Mouse (Mus musculus) heart, embryonic 16.5 days (tissue): ENCODE measurements around the gene Clec4f. TPM values are rescaled to one million over a fixed set of nuclear protein-coding genes. Genes with fewer than 3 reads are reported as not detected.

Experiments used
- ATAC-seq: fragments of 200-750 bp; cut with Nextera tagmentation; replicated peaks from 2 replicates; pipeline ENCODE4 v1.8.0; 2017; ENCODE audit warnings: moderate number of reproducible peaks; ENCODE audit not compliant: insufficient read depth, low FRiP score; ENCODE audit errors: extremely low read depth
- H3K27ac ChIP-seq: fragments of 300-500 bp; sonication (generic); 2 replicates; pipeline ENCODE4 v1.5.1; 2014; ENCODE audit warnings: mild to moderate bottlenecking, low read length, control low read depth, moderate library complexity
- H3K27me3 ChIP-seq: fragments of 300-500 bp; sonication (generic); 2 replicates; pipeline ENCODE4 v1.6.1; 2014; ENCODE audit warnings: low read length, mixed read lengths; ENCODE audit not compliant: control insufficient read depth, insufficient read depth
- H3K36me3 ChIP-seq: fragments of 300-500 bp; sonication (generic); 2 replicates; pipeline ENCODE4 v1.6.1; 2014; ENCODE audit not compliant: control insufficient read depth, insufficient read depth
- H3K4me1 ChIP-seq: fragments of 300-500 bp; sonication (generic); 2 replicates; pipeline ENCODE4 v1.6.1; 2014; ENCODE audit warnings: low read length, mixed read lengths; ENCODE audit not compliant: control insufficient read depth, insufficient read depth
- H3K4me2 ChIP-seq: fragments of 300-500 bp; sonication (generic); 2 replicates; pipeline ENCODE4 v1.6.1; 2014; ENCODE audit warnings: low read depth, mild to moderate bottlenecking, control low read depth, low read length
- H3K4me3 ChIP-seq: fragments of 300-500 bp; sonication (generic); 2 replicates; pipeline ENCODE4 v1.5.1; 2014; ENCODE audit warnings: mild to moderate bottlenecking, control low read depth, low read length
- H3K9ac ChIP-seq: fragments of 300-500 bp; sonication (generic); 2 replicates; pipeline ENCODE4 v1.6.1; 2014; ENCODE audit warnings: low read length, control low read depth
- H3K9me3 ChIP-seq: fragments of 300-500 bp; sonication (generic); replicated peaks from 2 replicates; pipeline ENCODE4 v1.6.1; 2016; ENCODE audit warnings: low read length; ENCODE audit not compliant: control insufficient read depth
- WGBS: fragments of 180-500 bp; shearing (Covaris S2); extraction: QIAGEN DNeasy Blood & Tissue Kit; methylation state at CpG from one replicate; pipeline ENCODE4 v1.1.7; 2014; 5-methylcytosine and 5-hydroxymethylcytosine counted together
- polyA plus RNA-seq: library from polyadenylated mRNA; unstranded; fragments of >200 nt; fragmentation: Nextera tagmentation; extraction: Ambion mirVana; gene quantifications from 2 replicates; pipeline ENCODE4 v1.2.1, GENCODE M21; 2015

Clec4f gene
- polyA plus RNA-seq, 1 experiment from 2014 or later, result 0.20 TPM

DNA sequence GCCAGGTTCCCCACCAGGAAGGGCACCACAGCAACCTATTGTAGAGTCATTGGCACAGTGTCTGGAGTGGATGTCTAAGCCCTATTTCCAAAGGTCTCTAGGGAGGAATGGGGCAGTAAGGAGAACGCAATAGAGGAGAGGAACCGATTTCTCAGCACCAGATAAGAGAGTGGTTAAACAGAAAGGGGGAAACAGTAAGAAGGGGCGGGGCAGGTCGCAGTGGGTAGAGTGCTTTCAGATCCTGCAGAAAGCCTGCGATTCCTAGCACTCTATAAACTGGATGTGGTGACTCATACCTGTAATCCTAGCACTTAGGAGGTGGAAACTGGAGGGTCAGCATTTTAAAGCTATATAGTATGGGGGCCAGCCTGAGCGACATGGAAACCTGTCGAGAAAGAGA lies 40.7 kb upstream of the Clec4f start:
- WGBS, result 2% methylated on average over 7 of the region's 7 CpGs
- Histone ChIP-seq H3K27me3 (peaks cover 94% of the 10 kb centered on the region), H3K4me3 (no peak overlapping the region), H3K27ac (no peak overlapping the region), H3K9ac (no peak overlapping the region), H3K36me3 (no peaks in the 10 kb centered on the region), H3K4me2 (no peak overlapping the region), H3K4me1 (no peaks in the 10 kb centered on the region), H3K9me3 (no peaks in the 10 kb centered on the region)
- no peak for ATAC-seq

DNA sequence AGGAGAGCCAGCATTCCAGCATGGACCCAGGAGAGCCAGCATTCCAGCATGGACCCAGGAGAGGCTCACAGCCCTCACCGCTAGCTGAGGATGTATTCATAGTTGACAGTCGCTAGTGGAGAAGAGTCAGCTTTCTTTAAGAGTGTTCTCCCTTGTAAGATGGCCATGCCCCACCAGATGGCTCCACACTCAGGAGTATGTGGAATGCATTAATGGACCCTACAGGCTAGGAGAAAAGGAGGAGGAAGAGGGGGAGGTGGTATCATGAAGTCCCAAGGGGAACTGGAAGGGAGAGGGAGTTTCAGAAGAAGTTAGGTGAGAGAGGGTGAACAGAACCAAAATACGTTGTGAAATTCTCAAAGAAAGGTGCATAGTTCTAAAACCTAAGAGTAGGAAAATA lies 39.7 kb upstream of the Clec4f start:
- Histone ChIP-seq H3K27ac (no peak overlapping the region), H3K4me3 (no peak overlapping the region), H3K27me3 (peaks cover 95% of the 10 kb centered on the region), H3K4me1 (no peaks in the 10 kb centered on the region), H3K36me3 (no peaks in the 10 kb centered on the region), H3K9ac (no peak overlapping the region), H3K9me3 (no peaks in the 10 kb centered on the region), H3K4me2 (no peak overlapping the region)
- no peak for ATAC-seq
- WGBS, result 2% methylated on average over 3 of the region's 3 CpGs

DNA sequence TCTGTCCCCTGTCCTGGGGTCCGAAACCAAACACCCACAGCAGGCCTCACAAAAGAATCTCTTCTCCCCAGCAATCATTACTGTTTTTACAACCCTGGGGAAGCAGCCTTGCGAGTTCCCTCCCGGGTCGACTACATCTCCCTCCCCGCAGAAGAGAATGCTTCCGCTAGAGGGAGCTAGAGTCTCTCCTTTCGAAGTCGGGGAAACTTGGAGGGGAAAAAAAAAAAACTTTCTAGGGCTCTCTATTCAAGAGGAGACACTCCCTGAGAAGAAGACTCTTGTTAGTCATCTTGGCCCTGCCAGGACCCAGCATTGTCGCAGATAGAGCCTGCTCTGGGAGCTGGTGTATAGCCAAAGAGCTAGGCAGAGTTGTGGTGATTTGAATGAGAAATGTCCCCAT lies 37.8 kb upstream of the Clec4f start:
- Histone ChIP-seq H3K9me3 (no peaks in the 10 kb centered on the region), H3K36me3 (no peaks in the 10 kb centered on the region), H3K27me3 (peaks cover 94% of the 10 kb centered on the region), H3K27ac (no peak overlapping the region), H3K4me1 (no peaks in the 10 kb centered on the region), H3K4me3 (no peak overlapping the region), H3K9ac (no peak overlapping the region), H3K4me2 (no peak overlapping the region)
- WGBS, result 0% methylated on average over 9 of the region's 9 CpGs
- ATAC-seq, result no peak

DNA sequence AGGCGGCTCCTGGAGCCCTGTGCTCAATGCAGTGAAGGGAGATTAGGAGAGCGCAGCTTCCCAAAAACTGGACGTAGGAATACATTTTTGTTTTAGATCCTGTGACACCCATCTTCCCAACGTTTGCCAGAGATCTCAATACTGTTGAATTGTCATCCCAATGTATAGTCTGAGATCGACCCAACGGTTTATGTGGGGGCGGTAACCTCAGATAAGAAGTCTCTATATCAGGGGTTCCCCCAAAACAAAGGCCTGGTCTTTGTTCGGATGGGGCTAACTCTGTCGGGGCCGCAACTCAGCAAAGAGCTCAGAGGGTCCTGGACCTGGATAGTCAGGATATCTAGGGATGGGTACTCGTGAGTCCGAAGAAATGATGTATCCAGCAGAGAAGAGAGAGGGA lies 37.0 kb upstream of the Clec4f start:
- Histone ChIP-seq H3K36me3 (no peaks in the 10 kb centered on the region), H3K4me2 (no peak overlapping the region), H3K4me3 (no peak overlapping the region), H3K9ac (no peak overlapping the region), H3K9me3 (no peaks in the 10 kb centered on the region), H3K4me1 (no peaks in the 10 kb centered on the region), H3K27ac (no peak overlapping the region), H3K27me3 (peaks cover 85% of the 10 kb centered on the region)
- ATAC-seq, result no peak
- WGBS, result 2% methylated on average over 12 of the region's 12 CpGs

DNA sequence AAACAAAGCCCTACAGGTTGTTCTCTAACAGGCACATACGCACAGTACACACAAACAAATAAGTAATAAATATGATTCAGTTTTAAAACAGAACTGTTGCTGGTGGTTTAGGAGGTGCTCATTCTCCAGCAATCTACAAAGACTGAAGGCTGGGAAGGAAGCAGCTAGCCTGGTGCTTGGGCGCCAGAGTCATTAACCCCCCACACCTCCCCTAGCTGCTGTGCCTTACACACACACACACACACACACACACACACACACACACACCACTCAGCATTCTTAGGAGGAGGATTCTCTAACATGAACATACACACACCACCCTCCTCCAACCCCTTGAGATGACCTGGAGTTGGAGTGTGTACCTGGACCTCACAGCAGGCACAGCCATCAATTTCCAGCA lies 34.9 kb upstream of the Clec4f start:
- no peaks in the 10 kb centered on the region for H3K36me3 ChIP-seq
- no peaks in the 10 kb centered on the region for H3K4me1 ChIP-seq
- no peak for ATAC-seq
- no peaks in the 10 kb centered on the region for H3K9me3 ChIP-seq
- H3K27ac ChIP-seq, result no peak overlapping the region
- WGBS, result 66% methylated on average over 2 of the region's 2 CpGs
- H3K27me3 ChIP-seq, result peaks cover 67% of the 10 kb centered on the region
- H3K9ac ChIP-seq, result no peak overlapping the region
- no peak overlapping the region for H3K4me2 ChIP-seq
- no peak overlapping the region for H3K4me3 ChIP-seq

DNA sequence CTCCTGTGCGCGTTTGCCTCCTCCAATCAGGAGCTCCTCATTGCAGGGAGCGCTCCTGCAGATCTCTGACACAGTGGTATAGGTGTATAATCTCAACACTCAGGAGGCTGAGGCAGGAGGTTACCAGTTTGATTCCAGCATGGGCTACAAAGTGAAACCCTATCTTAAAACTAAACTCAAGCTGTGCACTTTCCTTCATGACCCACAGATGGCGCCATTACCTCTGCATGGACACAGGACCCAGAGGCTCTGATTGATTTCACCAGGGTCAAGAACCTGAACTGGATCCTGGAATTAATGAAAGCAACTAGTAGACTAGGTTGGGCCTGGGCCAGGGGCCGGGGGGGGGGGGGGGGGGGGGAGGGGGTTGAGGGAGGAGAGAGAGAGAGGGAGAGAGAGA lies 34.3 kb upstream of the Clec4f start:
- Histone ChIP-seq H3K9me3 (no peaks in the 10 kb centered on the region), H3K4me2 (no peak overlapping the region), H3K36me3 (no peaks in the 10 kb centered on the region), H3K9ac (no peak overlapping the region), H3K27ac (no peak overlapping the region), H3K4me3 (no peak overlapping the region), H3K27me3 (peaks cover 66% of the 10 kb centered on the region), H3K4me1 (no peaks in the 10 kb centered on the region)
- no peak for ATAC-seq
- 20% methylated on average over 4 of the region's 5 CpGs for WGBS

DNA sequence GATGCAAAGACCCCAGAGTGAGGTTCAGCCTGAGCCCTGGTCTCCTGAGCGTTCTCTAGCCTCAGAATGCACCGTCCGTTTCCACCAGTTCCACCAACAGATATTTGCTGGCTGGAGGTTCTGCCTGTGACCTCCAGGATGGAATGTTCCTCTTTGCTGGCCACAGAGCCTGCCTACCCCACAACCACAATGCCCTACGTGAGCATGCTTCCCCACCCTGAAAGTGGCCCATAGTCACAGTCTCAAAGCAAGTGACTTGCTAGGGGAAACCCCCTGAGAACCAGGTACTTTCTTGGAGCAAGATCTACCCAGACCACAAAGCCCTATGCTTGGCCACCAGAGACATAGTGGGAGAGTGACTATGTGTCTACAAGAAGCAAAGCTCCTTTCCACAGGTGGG lies 33.4 kb upstream of the Clec4f start:
- Histone ChIP-seq H3K4me3 (no peak overlapping the region), H3K4me1 (no peaks in the 10 kb centered on the region), H3K36me3 (no peaks in the 10 kb centered on the region), H3K4me2 (no peak overlapping the region), H3K9ac (no peak overlapping the region), H3K27ac (no peak overlapping the region), H3K27me3 (peaks cover 61% of the 10 kb centered on the region), H3K9me3 (no peaks in the 10 kb centered on the region)
- no peak for ATAC-seq
- WGBS, result 68% methylated on average over 4 of the region's 4 CpGs

DNA sequence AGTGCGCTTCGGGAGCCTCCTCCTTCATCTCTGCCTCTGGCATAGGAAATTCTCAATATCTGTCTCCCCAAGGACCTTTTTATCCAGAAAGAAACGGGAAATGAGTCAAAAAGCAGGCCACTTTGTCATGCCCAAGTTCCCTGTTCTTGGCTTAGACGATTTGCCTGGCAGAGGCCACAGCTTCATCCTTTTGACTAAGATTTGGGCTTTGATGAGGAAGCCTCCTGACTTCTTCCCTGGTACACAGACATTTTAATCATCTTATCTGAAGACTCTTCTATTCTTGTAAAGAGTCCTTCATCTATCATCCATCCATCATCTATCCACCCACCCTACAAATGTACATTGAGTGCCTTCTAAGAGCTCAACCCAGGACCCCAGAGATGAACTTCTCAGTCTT lies 21.8 kb upstream of the Clec4f start, which contains the start of gene Cd207:
Gene Cd207 (minus strand): TSS at position 101 of the 400 bp plus-strand sequence.
- H3K27me3 ChIP-seq, result peaks cover 2% of the 10 kb centered on the region
- no peaks in the 10 kb centered on the region for H3K36me3 ChIP-seq
- no peak within 1 kb of the TSS for H3K4me2 ChIP-seq
- no peak within 1 kb of the TSS for H3K27ac ChIP-seq
- H3K4me1 ChIP-seq, result no peaks in the 10 kb centered on the region
- no peak for ATAC-seq
- no peaks in the 10 kb centered on the region for H3K9me3 ChIP-seq
- no peak within 1 kb of the TSS for H3K4me3 ChIP-seq
- no peak within 1 kb of the TSS for H3K9ac ChIP-seq
- 56% methylated on average over 4 of the region's 4 CpGs for WGBS

DNA sequence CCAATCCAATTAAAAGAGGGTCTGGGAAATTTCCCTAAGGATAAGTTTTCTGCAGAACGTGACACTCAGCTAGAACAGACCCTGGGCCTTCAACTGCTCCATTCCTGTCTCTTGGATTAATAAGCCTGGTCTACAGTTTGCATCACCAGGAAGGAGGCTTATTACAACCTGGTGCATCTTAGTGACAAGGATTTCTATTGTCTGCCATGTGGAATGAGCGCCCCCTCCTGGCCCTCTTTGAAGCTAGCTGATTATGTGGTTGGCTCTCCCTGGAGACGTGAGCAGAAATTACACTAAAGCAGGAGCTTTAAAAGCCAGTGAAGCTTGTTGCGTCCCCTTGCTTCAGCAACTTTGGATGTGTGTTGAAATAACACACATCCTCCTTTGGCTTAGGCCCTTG lies 17.4 kb upstream of the Clec4f start:
- Histone ChIP-seq H3K9ac (no peak overlapping the region), H3K27me3 (peaks cover 2% of the 10 kb centered on the region), H3K4me3 (no peak overlapping the region), H3K36me3 (no peaks in the 10 kb centered on the region), H3K27ac (no peak overlapping the region), H3K4me1 (no peaks in the 10 kb centered on the region), H3K9me3 (no peaks in the 10 kb centered on the region), H3K4me2 (no peak overlapping the region)
- WGBS, result 5% methylated on average over 4 of the region's 4 CpGs
- ATAC-seq, result no peak

DNA sequence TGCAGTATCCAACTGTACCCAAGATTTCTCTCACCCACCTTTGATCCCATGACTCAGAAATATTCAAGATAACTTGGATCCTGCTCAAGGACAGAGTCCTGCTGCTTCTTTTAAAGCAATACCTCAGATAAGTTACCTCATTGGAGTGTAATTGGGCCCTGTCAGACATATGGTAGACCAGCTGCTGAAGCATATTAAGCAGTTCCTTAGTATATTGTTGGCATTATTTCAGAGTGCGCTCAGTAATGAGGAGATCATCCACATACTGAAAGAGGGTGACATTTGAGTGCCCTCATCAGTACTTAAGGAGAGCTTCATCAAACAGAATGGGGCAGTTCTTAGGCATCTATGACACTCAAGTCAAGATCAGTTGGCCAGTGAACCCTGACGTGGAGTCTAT lies 9.0 kb upstream of the Clec4f start:
- H3K4me1 ChIP-seq, result no peaks in the 10 kb centered on the region
- H3K4me2 ChIP-seq, result no peak overlapping the region
- no peak for ATAC-seq
- no peak overlapping the region for H3K4me3 ChIP-seq
- WGBS, result 82% methylated on average over 2 of the region's 2 CpGs
- no peaks in the 10 kb centered on the region for H3K27me3 ChIP-seq
- H3K27ac ChIP-seq, result no peak overlapping the region
- no peak overlapping the region for H3K9ac ChIP-seq
- H3K9me3 ChIP-seq, result no peaks in the 10 kb centered on the region
- H3K36me3 ChIP-seq, result no peaks in the 10 kb centered on the region
